20 mouse cellular contexts compared by ENCODE assay signal in genomic region chr1:132246137-132246536, GRCm38 (mm10). TPM values are rescaled to one million over a fixed set of nuclear protein-coding genes. Genes with fewer than 3 reads are reported as not detected.
DNase-seq lines count a peak whose midpoint lies in the region; ATAC-seq and TF ChIP-seq lines count a peak whose summit lies in the region.
"Had no signal": no experiment of that assay in that cellular context is flagged by ENCODE, and none has a peak within 500 bp of the region (broad histone marks: within the 10 kb centered on the region; RNA-seq: fewer than 3 reads in every experiment).

No protein-coding gene starts in this region.

- H3K4me2 ChIP-seq in liver, embryonic 12.5 days: no peak overlapping the region
- H3K4me2 ChIP-seq: embryonic facial prominence, embryonic 12.5 days; intestine, embryonic 15.5 days; neural tube, embryonic 15.5 days had no signal

- H3K27ac ChIP-seq in liver, embryonic 12.5 days: peak overlapping the region; percentile 55
- no peak overlapping the region for H3K27ac ChIP-seq in kidney, adult 2 months (ENCODE audit: insufficient read depth, low read depth, low read length)
- H3K27ac ChIP-seq: embryonic facial prominence, embryonic 12.5 days; forebrain, embryonic 10.5 days; intestine, embryonic 15.5 days; neural tube, embryonic 15.5 days had no signal

- no peak for TF ChIP-seq POLR2A in kidney, adult 2 months (IDR thresholded peaks at IDR 0.05; ENCODE audit: low read depth, low read length)

- peaks cover 33% of the 10 kb centered on the region for H3K4me1 ChIP-seq in liver, embryonic 12.5 days
- H3K4me1 ChIP-seq in kidney, adult 2 months (ENCODE audit: control insufficient read depth, insufficient read depth, low read length): no peaks in the 10 kb centered on the region
- H3K4me1 ChIP-seq: embryonic facial prominence, embryonic 12.5 days; forebrain, embryonic 10.5 days; intestine, embryonic 15.5 days; neural tube, embryonic 15.5 days had no signal

- peak; percentile 66 for ATAC-seq in liver, embryonic 12.5 days
- ATAC-seq in megakaryocyte, adult 5-6 weeks (ENCODE audit: poor library complexity, severe bottlenecking): peak; percentile 21; the same call in 1 of the 2 replicates
- ATAC-seq: intestine, embryonic 15.5 days; Patski had no signal

- H3K4me3 ChIP-seq in liver, embryonic 12.5 days: no peak overlapping the region
- H3K4me3 ChIP-seq in kidney, adult 2 months (ENCODE audit: insufficient read depth, low read depth, low read length): no peak overlapping the region
- H3K4me3 ChIP-seq: embryonic facial prominence, embryonic 12.5 days; forebrain, embryonic 10.5 days; intestine, embryonic 15.5 days; neural tube, embryonic 15.5 days had no signal

- H3K9ac ChIP-seq in liver, embryonic 12.5 days: no peak overlapping the region
- H3K9ac ChIP-seq: embryonic facial prominence, embryonic 12.5 days; intestine, embryonic 15.5 days; neural tube, embryonic 15.5 days had no signal

- intact Hi-C loops in gastrocnemius, postnatal 14 days (cut with DNase I; ENCODE audit: low total_unique reads): no loop called here

- no peak for TF ChIP-seq CTCF in kidney, adult 2 months (conservative IDR thresholded peaks at IDR 0.05; ENCODE audit: insufficient read depth, insufficient read length, low read depth, low read length)

- H3K36me3 ChIP-seq in liver, embryonic 12.5 days: no peaks in the 10 kb centered on the region
- H3K36me3 ChIP-seq in kidney, adult 2 months (ENCODE audit: control insufficient read depth, insufficient read depth, low read length): no peaks in the 10 kb centered on the region
- H3K36me3 ChIP-seq: embryonic facial prominence, embryonic 12.5 days; forebrain, embryonic 10.5 days; intestine, embryonic 15.5 days; neural tube, embryonic 15.5 days had no signal

- WGBS in liver, embryonic 12.5 days (ENCODE audit: insufficient replicate concordance): 15% methylated on average over 6 of the region's 6 CpGs
- WGBS in kidney, adult 2 months: 73% methylated on average over 6 of the region's 6 CpGs

- H3K27me3 ChIP-seq in liver, embryonic 12.5 days (replicated peaks): peaks cover 12% of the 10 kb centered on the region; the same call in 1 of the 2 replicates
- H3K27me3 ChIP-seq in kidney, adult 2 months (replicated peaks; ENCODE audit: control insufficient read depth, insufficient read depth, low read length): no peaks in the 10 kb centered on the region
- H3K27me3 ChIP-seq: embryonic facial prominence, embryonic 12.5 days; intestine, embryonic 15.5 days; neural tube, embryonic 15.5 days; Patski had no signal

- no peaks in the 10 kb centered on the region for H3K9me3 ChIP-seq in liver, embryonic 12.5 days (replicated peaks)
- H3K9me3 ChIP-seq: embryonic facial prominence, embryonic 12.5 days; forebrain, embryonic 10.5 days; intestine, embryonic 15.5 days; neural tube, embryonic 15.5 days had no signal

- peak; percentile 44 for DNase-seq in layer of hippocampus, adult 9-11 months
- DNase-seq in layer of hippocampus, postnatal 25 days (ENCODE audit: extremely low spot score in 1 of 2, low spot score in 1 of 2): no peak
- peak; percentile 37 for DNase-seq in c-Kit-positive CD71-negative TER-119-negative erythroid progenitor cells, embryonic 14.5 days (ENCODE audit: low read depth)
- no peak for DNase-seq in kidney, adult 2 months
- DNase-seq in gastrocnemius, postnatal 14 days: no peak
- no peak for DNase-seq in kidney, postnatal 14 days
- DNase-seq: adrenal gland, adult 2 months; cerebellum, postnatal 14 days; kidney, postnatal 10 days; right cerebral cortex, adult 18-20 months had no signal

RNA-seq across cellular contexts. Expression of gene Gm10188, which starts 16.6 kb away (rescaled TPM):
- not detected for total RNA-seq in layer of hippocampus, postnatal 25 days (2021)
- not detected in 2 replicates for polyA plus RNA-seq in liver, embryonic 12.5 days (2016; fragmentation: Nextera tagmentation; extraction: Ambion mirVana)
- total RNA-seq in megakaryocyte, adult 5-6 weeks (2015): not detected in 2 replicates
- not detected in 2 replicates for total RNA-seq in megakaryocyte, adult 5-6 weeks (2017)
- not detected in 2 replicates for polyA plus RNA-seq in kidney, adult 2 months (2012; rRNA removed)
- total RNA-seq in gastrocnemius, postnatal 14 days (2021): not detected
- total RNA-seq: adrenal gland, adult 2 months; heart, postnatal 14 days; left cerebral cortex, adult 8-10 months; liver, adult 2 months had no signal
- polyA plus RNA-seq: adrenal gland, adult 2 months; embryonic facial prominence, embryonic 12.5 days; forebrain, embryonic 10.5 days; intestine, embryonic 15.5 days; liver, adult 2 months had no signal

RNA-seq across cellular contexts. Expression of gene Klhdc8a, which starts 52.3 kb away (rescaled TPM):
- total RNA-seq in layer of hippocampus, postnatal 25 days (2021): 1 to 10 TPM; 4.2 to 4.6 TPM
- 0.06 and 0.07 TPM in 2 replicates for polyA plus RNA-seq in liver, embryonic 12.5 days (2016; fragmentation: Nextera tagmentation; extraction: Ambion mirVana)
- not detected in 2 replicates for total RNA-seq in megakaryocyte, adult 5-6 weeks (2015)
- total RNA-seq in megakaryocyte, adult 5-6 weeks (2017): not detected in 2 replicates
- polyA plus RNA-seq in kidney, adult 2 months (2012; rRNA removed): 15.7 and 17.7 TPM in 2 replicates
- total RNA-seq in gastrocnemius, postnatal 14 days (2021): under 1 TPM; 0.39 to 0.42 TPM

RNA-seq across cellular contexts. Expression of gene AC124108.1, which starts 54.9 kb away (rescaled TPM):
- total RNA-seq in layer of hippocampus, postnatal 25 days (2021): under 1 TPM; 0.25 to 0.92 TPM
- polyA plus RNA-seq in liver, embryonic 12.5 days (2016; fragmentation: Nextera tagmentation; extraction: Ambion mirVana): not detected in 2 replicates
- total RNA-seq in megakaryocyte, adult 5-6 weeks (2015): not detected in 2 replicates
- not detected in 2 replicates for total RNA-seq in megakaryocyte, adult 5-6 weeks (2017)
- polyA plus RNA-seq in kidney, adult 2 months (2012; rRNA removed): not detected in 2 replicates
- not detected for total RNA-seq in gastrocnemius, postnatal 14 days (2021)
- total RNA-seq: heart, postnatal 14 days; liver, adult 2 months had no signal
- polyA plus RNA-seq: liver, adult 2 months had no signal

RNA-seq across cellular contexts. Expression of gene Lemd1, which starts 54.9 kb away (rescaled TPM):
- total RNA-seq in layer of hippocampus, postnatal 25 days (2021): 1 to 10 TPM; 1.1 to 1.7 TPM
- not detected in 2 replicates for polyA plus RNA-seq in liver, embryonic 12.5 days (2016; fragmentation: Nextera tagmentation; extraction: Ambion mirVana)
- total RNA-seq in megakaryocyte, adult 5-6 weeks (2015): not detected in 2 replicates
- total RNA-seq in megakaryocyte, adult 5-6 weeks (2017): not detected in 2 replicates
- polyA plus RNA-seq in kidney, adult 2 months (2012; rRNA removed): not detected in 2 replicates
- not detected for total RNA-seq in gastrocnemius, postnatal 14 days (2021)
- total RNA-seq: heart, postnatal 14 days; liver, adult 2 months had no signal
- polyA plus RNA-seq: liver, adult 2 months had no signal

Comparison
In these comparisons a context has a peak if more than half of its experiments do, and no peak if none do; other contexts are left out.
1. DNase-seq: peak in layer of hippocampus, adult 9-11 months (single experiment) and c-Kit-positive CD71-negative TER-119-negative erythroid progenitor cells, embryonic 14.5 days (single experiment); none in layer of hippocampus, postnatal 25 days (0 of 2), kidney, adult 2 months (single experiment), gastrocnemius, postnatal 14 days (single experiment) and kidney, postnatal 14 days (single experiment).